Mouse (Mus musculus): ENCODE measurements around the gene Lamtor1. TPM values are rescaled to one million over a fixed set of nuclear protein-coding genes. Genes with fewer than 3 reads are reported as not detected.

The Lamtor1 gene
- total and polyA plus RNA-seq, 2 experiments from 2014 or later = 130 to 181 TPM

- Histone ChIP-seq H3K9ac (replicated peaks; ENCODE audit: low read length) (no peak overlapping the region), H3K9me3 (ENCODE audit: low read length) (no peaks in the 10 kb centered on the region), H3K27me3 (ENCODE audit: insufficient read depth, low read length) (no peaks in the 10 kb centered on the region), H3K4me2 (ENCODE audit: low read depth, low read length) (no peak overlapping the region), H3K27ac (no peak overlapping the region), H3K4me3 (ENCODE audit: low read length) (no peak overlapping the region), H3K4me1 (ENCODE audit: insufficient read depth, low read length) (no peaks in the 10 kb centered on the region), H3K36me3 (ENCODE audit: insufficient read depth, low read length) (no peaks in the 10 kb centered on the region)
- no peak for ATAC-seq
- TF ChIP-seq CTCF (IDR thresholded peaks at IDR 0.05; ENCODE audit: low read depth) = no peak
- no peak for DNase-seq (ENCODE audit: low spot score)
- WGBS = 95% methylated on average over 1 of the region's 1 CpGs
These were observed 29.7 kb upstream of the Lamtor1 start for GRCm38 (mm10) chr7:101875978-101876377.

- H3K27ac ChIP-seq = no peak overlapping the region
- ATAC-seq = no peak
- 77% methylated on average over 4 of the region's 4 CpGs for WGBS
- H3K4me2 ChIP-seq (ENCODE audit: low read depth, low read length) = no peak overlapping the region
- DNase-seq (ENCODE audit: low spot score) = no peak
- no peaks in the 10 kb centered on the region for H3K4me1 ChIP-seq (ENCODE audit: insufficient read depth, low read length)
- no peak overlapping the region for H3K4me3 ChIP-seq (ENCODE audit: low read length)
- H3K9ac ChIP-seq (replicated peaks; ENCODE audit: low read length) = no peak overlapping the region
- no peaks in the 10 kb centered on the region for H3K9me3 ChIP-seq (ENCODE audit: low read length)
- TF ChIP-seq CTCF (IDR thresholded peaks at IDR 0.05; ENCODE audit: low read depth) = no peak
- no peaks in the 10 kb centered on the region for H3K27me3 ChIP-seq (ENCODE audit: insufficient read depth, low read length)
- no peaks in the 10 kb centered on the region for H3K36me3 ChIP-seq (ENCODE audit: insufficient read depth, low read length)
These were observed 24.8 kb upstream of the Lamtor1 start for GRCm38 (mm10) chr7:101880855-101881254.

GRCm38 (mm10) chr7:101882413-101883154 lies 23.1 kb upstream of the Lamtor1 start:
- DNase-seq (ENCODE audit: low spot score) (no peak), ATAC-seq (no peak)
- Histone ChIP-seq H3K9ac (replicated peaks; ENCODE audit: low read length) (no peak overlapping the region), H3K9me3 (ENCODE audit: low read length) (no peaks in the 10 kb centered on the region), H3K4me3 (ENCODE audit: low read length) (no peak overlapping the region), H3K27ac (no peak overlapping the region), H3K4me1 (ENCODE audit: insufficient read depth, low read length) (no peaks in the 10 kb centered on the region), H3K4me2 (ENCODE audit: low read depth, low read length) (no peak overlapping the region), H3K36me3 (ENCODE audit: insufficient read depth, low read length) (no peaks in the 10 kb centered on the region), H3K27me3 (ENCODE audit: insufficient read depth, low read length) (no peaks in the 10 kb centered on the region)
- no peak for TF ChIP-seq CTCF (IDR thresholded peaks at IDR 0.05; ENCODE audit: low read depth)
- WGBS = 55% methylated on average over 9 of the region's 9 CpGs

GRCm38 (mm10) chr7:101884160-101884559 lies 21.5 kb upstream of the Lamtor1 start:
- Histone ChIP-seq H3K9me3 (ENCODE audit: low read length) (no peaks in the 10 kb centered on the region), H3K4me2 (ENCODE audit: low read depth, low read length) (no peak overlapping the region), H3K27me3 (ENCODE audit: insufficient read depth, low read length) (no peaks in the 10 kb centered on the region), H3K9ac (replicated peaks; ENCODE audit: low read length) (no peak overlapping the region), H3K4me3 (ENCODE audit: low read length) (no peak overlapping the region), H3K36me3 (ENCODE audit: insufficient read depth, low read length) (no peaks in the 10 kb centered on the region), H3K27ac (no peak overlapping the region), H3K4me1 (ENCODE audit: insufficient read depth, low read length) (no peaks in the 10 kb centered on the region)
- 97% methylated on average over 4 of the region's 4 CpGs for WGBS
- DNase-seq (ENCODE audit: low spot score) (no peak), ATAC-seq (no peak)
- no peak for TF ChIP-seq CTCF (IDR thresholded peaks at IDR 0.05; ENCODE audit: low read depth)

- TF ChIP-seq CTCF (IDR thresholded peaks at IDR 0.05; ENCODE audit: low read depth) = no peak
- no peaks in the 10 kb centered on the region for H3K27me3 ChIP-seq (ENCODE audit: insufficient read depth, low read length)
- no peaks in the 10 kb centered on the region for H3K9me3 ChIP-seq (ENCODE audit: low read length)
- H3K36me3 ChIP-seq (ENCODE audit: insufficient read depth, low read length) = no peaks in the 10 kb centered on the region
- ATAC-seq (no peak), DNase-seq (ENCODE audit: low spot score) (no peak)
- H3K9ac ChIP-seq (replicated peaks; ENCODE audit: low read length) = no peak overlapping the region
- no peak overlapping the region for H3K4me2 ChIP-seq (ENCODE audit: low read depth, low read length)
- no peak overlapping the region for H3K4me3 ChIP-seq (ENCODE audit: low read length)
- H3K4me1 ChIP-seq (ENCODE audit: insufficient read depth, low read length) = no peaks in the 10 kb centered on the region
- no peak overlapping the region for H3K27ac ChIP-seq
- 88% methylated on average over 6 of the region's 6 CpGs for WGBS
These were observed 19.4 kb upstream of the Lamtor1 start for GRCm38 (mm10) chr7:101886274-101886673.

- no peak for TF ChIP-seq CTCF (IDR thresholded peaks at IDR 0.05; ENCODE audit: low read depth)
- Histone ChIP-seq H3K27me3 (ENCODE audit: insufficient read depth, low read length) (no peaks in the 10 kb centered on the region), H3K4me1 (ENCODE audit: insufficient read depth, low read length) (no peaks in the 10 kb centered on the region), H3K4me3 (ENCODE audit: low read length) (no peak overlapping the region), H3K36me3 (ENCODE audit: insufficient read depth, low read length) (no peaks in the 10 kb centered on the region), H3K9ac (replicated peaks; ENCODE audit: low read length) (no peak overlapping the region), H3K4me2 (ENCODE audit: low read depth, low read length) (no peak overlapping the region), H3K27ac (no peak overlapping the region), H3K9me3 (ENCODE audit: low read length) (no peaks in the 10 kb centered on the region)
- no peak for ATAC-seq
- WGBS = 86% methylated on average over 4 of the region's 4 CpGs
- no peak for DNase-seq (ENCODE audit: low spot score)
These were observed 17.2 kb upstream of the Lamtor1 start for GRCm38 (mm10) chr7:101888460-101888859.

GRCm38 (mm10) chr7:101895695-101896094 lies 10.0 kb upstream of the Lamtor1 start:
- DNase-seq (ENCODE audit: low spot score) (no peak), ATAC-seq (no peak; the same call in 1 of the 2 replicates)
- Histone ChIP-seq H3K9ac (replicated peaks; ENCODE audit: low read length) (peak overlapping the region; percentile 57), H3K27ac (peak overlapping the region; percentile 92), H3K4me3 (ENCODE audit: low read length) (peak overlapping the region; percentile 56), H3K9me3 (ENCODE audit: low read length) (no peaks in the 10 kb centered on the region), H3K36me3 (ENCODE audit: insufficient read depth, low read length) (no peaks in the 10 kb centered on the region), H3K4me2 (ENCODE audit: low read depth, low read length) (peak overlapping the region; percentile 39), H3K4me1 (ENCODE audit: insufficient read depth, low read length) (no peaks in the 10 kb centered on the region), H3K27me3 (ENCODE audit: insufficient read depth, low read length) (no peaks in the 10 kb centered on the region)
- TF ChIP-seq CTCF (IDR thresholded peaks at IDR 0.05; ENCODE audit: low read depth) = peak; percentile 47; the same call in 1 of the 2 replicates
- WGBS = 32% methylated on average over 9 of the region's 9 CpGs

Measured in hindbrain, postnatal 0 days (tissue).